Mouse (Mus musculus): ENCODE results near the gene Hp. TPM values are rescaled to one million over a fixed set of nuclear protein-coding genes. Genes with fewer than 3 reads are reported as not detected.

The Hp gene
- 206 and 211 TPM in 2 replicates for total RNA-seq (2014; fragmentation: Nextera tagmentation)
- 304 and 315 TPM in 2 replicates for total RNA-seq (2017)

- peak; percentile 85 for ATAC-seq (replicated peaks; ENCODE audit: poor library complexity, severe bottlenecking)
These were observed at the start of gene Hp for GRCm38 (mm10) chr8:109578900-109579301. Hp (minus strand) TSS chr8:109579172.

GRCm38 (mm10) chr8:109628638-109629037 is 49.7 kb upstream of the Hp start:
- ATAC-seq (replicated peaks; ENCODE audit: poor library complexity, severe bottlenecking) = no peak

GRCm38 (mm10) chr8:109615569-109615968 is 36.6 kb upstream of the Hp start:
- no peak for ATAC-seq (replicated peaks; ENCODE audit: poor library complexity, severe bottlenecking)

- peak; percentile 97 for ATAC-seq (replicated peaks; ENCODE audit: poor library complexity, severe bottlenecking)
These were observed 35.6 kb upstream of the Hp start, which contains the start of gene Pkd1l3 for GRCm38 (mm10) chr8:109614243-109615210. Pkd1l3 (plus strand) TSS chr8:109614517.

GRCm38 (mm10) chr8:109609153-109609502 is 30.2 kb upstream of the Hp start:
- ATAC-seq (replicated peaks; ENCODE audit: poor library complexity, severe bottlenecking) = no peak

GRCm38 (mm10) chr8:109608271-109609152 is 29.5 kb upstream of the Hp start, which contains the start of gene Dhodh:
Dhodh (minus strand) TSS chr8:109608673.
- ATAC-seq (replicated peaks; ENCODE audit: poor library complexity, severe bottlenecking) = peak; percentile 95

- peak; percentile 25 for ATAC-seq (replicated peaks; ENCODE audit: poor library complexity, severe bottlenecking)
These were observed 28.7 kb upstream of the Hp start for GRCm38 (mm10) chr8:109607650-109608049.

- no peak for ATAC-seq (replicated peaks; ENCODE audit: poor library complexity, severe bottlenecking)
These were observed 27.8 kb upstream of the Hp start for GRCm38 (mm10) chr8:109606725-109607124.

- peak; percentile 82 for ATAC-seq (replicated peaks; ENCODE audit: poor library complexity, severe bottlenecking)
These were observed 16.9 kb upstream of the Hp start for GRCm38 (mm10) chr8:109595854-109596253.

GRCm38 (mm10) chr8:109593117-109593788 is 14.3 kb upstream of the Hp start:
- ATAC-seq (replicated peaks; ENCODE audit: poor library complexity, severe bottlenecking) = peak; percentile 90

- ATAC-seq (replicated peaks; ENCODE audit: poor library complexity, severe bottlenecking) = no peak
These were observed 13.2 kb upstream of the Hp start for GRCm38 (mm10) chr8:109592164-109592563.

GRCm38 (mm10) chr8:109591367-109591766 is 12.4 kb upstream of the Hp start:
- no peak for ATAC-seq (replicated peaks; ENCODE audit: poor library complexity, severe bottlenecking)

- no peak for ATAC-seq (replicated peaks; ENCODE audit: poor library complexity, severe bottlenecking)
These were observed 11.9 kb upstream of the Hp start for GRCm38 (mm10) chr8:109590901-109591300.

GRCm38 (mm10) chr8:109586972-109587504 is 8.1 kb upstream of the Hp start:
- no peak for ATAC-seq (replicated peaks; ENCODE audit: poor library complexity, severe bottlenecking)

GRCm38 (mm10) chr8:109585652-109586051 is 6.7 kb upstream of the Hp start:
- ATAC-seq (replicated peaks; ENCODE audit: poor library complexity, severe bottlenecking) = peak; percentile 98

- ATAC-seq (replicated peaks; ENCODE audit: poor library complexity, severe bottlenecking) = no peak
These were observed 5.9 kb upstream of the Hp start for GRCm38 (mm10) chr8:109584830-109585229.

- no peak for ATAC-seq (replicated peaks; ENCODE audit: poor library complexity, severe bottlenecking)
These were observed 5.3 kb upstream of the Hp start for GRCm38 (mm10) chr8:109584293-109584692.

GRCm38 (mm10) chr8:109576311-109576710 is 2.7 kb downstream of the Hp start:
- ATAC-seq (replicated peaks; ENCODE audit: poor library complexity, severe bottlenecking) = no peak

- ATAC-seq (replicated peaks; ENCODE audit: poor library complexity, severe bottlenecking) = 0 out of 2 replicates have a peak, but pooled peaks have one; percentile 17
These were observed 7.8 kb downstream of the Hp start for GRCm38 (mm10) chr8:109571139-109571538.
